Mouse (Mus musculus): Measurements from ENCODE around the gene Pfdn6.

GRCm38 (mm10) chr17:33965082-33965845 lies 25.1 kb upstream of the Pfdn6 start:
- no peak for TF ChIP-seq USF1 (IDR thresholded peaks at IDR 0.05; ENCODE audit: low read depth)
- no peak for TF ChIP-seq CTCF (IDR thresholded peaks at IDR 0.05; ENCODE audit: control insufficient read depth, insufficient read depth, insufficient read length)
- TF ChIP-seq MYOD1 (IDR thresholded peaks at IDR 0.05; ENCODE audit: control insufficient read depth, insufficient read length, low read depth), result no peak

All from C2C12 (cell line).